Mouse (Mus musculus): ENCODE measurements around the gene Mgat3. TPM values are rescaled to one million over a fixed set of nuclear protein-coding genes. Genes with fewer than 3 reads are reported as not detected.
A peak's percentile ranks its signal among the peaks of the same experiment; 100 is the strongest.

Mgat3 gene
- polyA plus RNA-seq, 1 experiment from 2014 or later = 12.3 TPM

DNA sequence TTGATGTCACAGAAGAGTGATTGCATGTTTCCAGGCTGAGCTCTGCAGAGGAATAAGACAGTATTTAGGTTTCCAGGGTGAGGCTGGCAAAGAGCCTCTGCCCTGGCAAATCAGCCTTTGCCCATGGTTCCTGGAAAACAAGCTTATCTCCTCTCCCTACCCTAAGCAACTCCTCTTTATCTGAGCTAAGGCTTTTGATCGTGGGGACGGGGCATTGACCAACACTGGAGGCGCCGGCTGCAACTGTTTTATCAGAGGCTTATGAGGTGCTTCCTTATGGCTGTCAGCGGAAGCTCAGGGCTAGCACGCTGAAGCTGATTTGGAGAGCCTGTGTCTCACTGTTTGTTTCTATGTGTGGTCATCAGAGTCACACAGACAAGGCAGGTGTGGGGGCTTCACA lies 77.1 kb downstream of the Mgat3 start:
- H3K9me3 ChIP-seq (ENCODE audit: control insufficient read depth, low read length) = no peaks in the 10 kb centered on the region
- no peak overlapping the region for H3K4me2 ChIP-seq (ENCODE audit: low read depth)
- H3K27ac ChIP-seq (ENCODE audit: low read depth, low read length) = no peak overlapping the region
- no peak overlapping the region for H3K4me3 ChIP-seq (ENCODE audit: low read depth, low read length)
- WGBS = 94% methylated on average over 6 of the region's 6 CpGs
- no peaks in the 10 kb centered on the region for H3K27me3 ChIP-seq (ENCODE audit: control insufficient read depth, insufficient read depth, low read length)
- H3K9ac ChIP-seq (ENCODE audit: low read length) = no peak overlapping the region
- DNase-seq (ENCODE audit: low spot score) = no peak
- peaks cover 16% of the 10 kb centered on the region for H3K36me3 ChIP-seq (ENCODE audit: control insufficient read depth, insufficient read depth, low read length)
- no peak for ATAC-seq (ENCODE audit: insufficient read depth, low FRiP score, low TSS enrichment)
- 0 out of 2 replicates have a peak, but pooled peaks cover 6% of the 10 kb centered on the region for H3K4me1 ChIP-seq (ENCODE audit: control insufficient read depth, insufficient read depth, low read length)

DNA sequence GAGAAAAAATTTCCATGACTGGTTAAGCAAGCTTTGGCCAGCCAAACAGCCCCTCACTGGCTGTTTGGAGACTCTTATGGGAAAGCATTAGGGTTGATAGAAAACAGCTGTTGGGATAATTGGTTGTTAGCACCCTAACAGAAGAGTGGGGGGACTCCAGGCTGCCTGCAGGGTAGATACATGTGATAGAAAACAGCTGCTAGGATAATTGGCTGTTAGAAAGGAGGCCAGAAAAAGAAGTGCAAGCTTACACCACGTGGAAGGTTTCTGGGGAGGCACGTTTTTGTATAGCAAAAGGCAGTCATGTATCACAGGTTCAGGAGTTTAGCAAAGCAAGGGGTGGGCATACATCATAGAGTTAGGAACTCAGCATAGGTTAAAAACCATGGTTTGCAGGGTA lies 80.0 kb downstream of the Mgat3 start:
- WGBS = 43% methylated on average over 2 of the region's 2 CpGs
- Histone ChIP-seq H3K27me3 (ENCODE audit: control insufficient read depth, insufficient read depth, low read length) (no peaks in the 10 kb centered on the region), H3K9me3 (ENCODE audit: control insufficient read depth, low read length) (no peaks in the 10 kb centered on the region), H3K27ac (ENCODE audit: low read depth, low read length) (no peak overlapping the region), H3K4me1 (ENCODE audit: control insufficient read depth, insufficient read depth, low read length) (peaks cover 15% of the 10 kb centered on the region), H3K9ac (ENCODE audit: low read length) (no peak overlapping the region), H3K4me3 (ENCODE audit: low read depth, low read length) (no peak overlapping the region), H3K4me2 (ENCODE audit: low read depth) (no peak overlapping the region), H3K36me3 (ENCODE audit: control insufficient read depth, insufficient read depth, low read length) (peaks cover 16% of the 10 kb centered on the region)
- ATAC-seq (ENCODE audit: insufficient read depth, low FRiP score, low TSS enrichment) = no peak
- DNase-seq (ENCODE audit: low spot score) = no peak

DNA sequence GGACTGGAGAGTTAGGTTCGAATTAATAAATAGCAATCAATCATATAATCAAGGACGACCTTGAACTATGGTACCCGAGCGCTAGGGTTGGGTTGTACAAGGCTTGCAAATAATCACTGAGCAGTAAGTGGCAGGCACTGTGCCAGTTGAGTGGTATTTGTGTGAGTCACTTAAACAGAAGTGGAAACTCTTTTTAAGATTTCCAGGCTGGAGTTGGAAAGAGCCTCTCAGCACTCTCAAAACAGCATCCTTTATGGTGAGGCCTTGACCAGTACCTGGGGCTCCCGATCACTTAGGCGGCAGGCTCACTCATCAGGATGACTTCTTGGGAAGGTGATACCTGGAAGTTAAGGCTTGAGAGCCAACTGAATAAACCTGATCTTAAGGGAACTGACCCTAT lies 80.7 kb downstream of the Mgat3 start:
- Histone ChIP-seq H3K27me3 (ENCODE audit: control insufficient read depth, insufficient read depth, low read length) (no peaks in the 10 kb centered on the region), H3K36me3 (ENCODE audit: control insufficient read depth, insufficient read depth, low read length) (peaks cover 16% of the 10 kb centered on the region), H3K9me3 (ENCODE audit: control insufficient read depth, low read length) (no peaks in the 10 kb centered on the region), H3K9ac (ENCODE audit: low read length) (peak overlapping the region; percentile 100), H3K4me1 (ENCODE audit: control insufficient read depth, insufficient read depth, low read length) (peaks cover 15% of the 10 kb centered on the region), H3K4me3 (ENCODE audit: low read depth, low read length) (peak overlapping the region; percentile 100), H3K4me2 (ENCODE audit: low read depth) (peak overlapping the region; percentile 90), H3K27ac (ENCODE audit: low read depth, low read length) (peak overlapping the region; percentile 86)
- DNase-seq (ENCODE audit: low spot score) (no peak), ATAC-seq (ENCODE audit: insufficient read depth, low FRiP score, low TSS enrichment) (no peak)
- 55% methylated on average over 6 of the region's 6 CpGs for WGBS

DNA sequence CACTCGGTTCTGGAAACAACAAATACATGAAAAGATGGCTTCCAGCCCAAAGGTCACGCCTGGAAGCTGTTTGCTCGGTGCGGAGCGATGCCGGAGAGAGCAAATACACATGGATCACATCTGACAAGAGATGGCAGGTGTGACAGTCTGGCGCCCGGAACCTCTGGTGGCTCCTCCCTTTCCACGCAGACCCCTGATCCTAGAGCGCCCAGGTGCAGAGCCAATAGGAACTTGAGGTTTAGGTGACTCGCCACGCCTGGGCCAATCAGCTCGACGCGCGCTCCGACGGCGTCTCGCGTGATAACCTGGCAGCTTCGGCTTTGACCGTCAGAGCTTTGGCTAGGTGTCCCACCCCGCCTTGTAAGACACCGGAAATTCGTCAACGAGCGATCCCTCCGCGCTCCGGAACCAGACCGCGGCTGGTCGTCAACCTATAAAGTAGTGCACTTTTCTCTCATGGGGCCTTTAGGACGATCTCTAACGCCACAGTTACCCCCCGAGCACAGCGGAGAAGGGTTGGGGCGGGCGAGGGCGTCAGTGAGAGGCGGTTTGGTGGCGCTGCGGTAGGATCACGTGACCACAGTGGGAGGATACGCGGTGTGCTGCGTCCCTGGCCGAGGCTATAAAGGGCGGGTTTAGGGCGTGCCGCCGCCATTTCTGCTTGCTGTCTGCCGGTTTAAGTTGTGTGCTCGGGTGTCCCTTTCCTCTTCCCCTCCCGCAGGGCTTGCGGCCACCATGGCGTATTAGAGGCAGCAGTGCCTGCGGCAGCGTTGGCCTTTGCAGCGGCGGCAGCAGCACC lies 81.5 kb downstream of the Mgat3 start, which contains the start of gene Atf4:
Atf4 (plus strand) TSS at position 338 of the 799 bp plus-strand sequence.
- H3K4me1 ChIP-seq (ENCODE audit: control insufficient read depth, insufficient read depth, low read length) = peaks cover 15% of the 10 kb centered on the region
- peak within 1 kb of the TSS; percentile 100 for H3K4me3 ChIP-seq (ENCODE audit: low read depth, low read length)
- H3K36me3 ChIP-seq (ENCODE audit: control insufficient read depth, insufficient read depth, low read length) = peaks cover 14% of the 10 kb centered on the region
- no peaks in the 10 kb centered on the region for H3K9me3 ChIP-seq (ENCODE audit: control insufficient read depth, low read length)
- under 1% methylated on average over 62 of the region's 62 CpGs for WGBS
- DNase-seq (ENCODE audit: low spot score) (peak; percentile 99), ATAC-seq (ENCODE audit: insufficient read depth, low FRiP score, low TSS enrichment) (peak; percentile 96)
- H3K27me3 ChIP-seq (ENCODE audit: control insufficient read depth, insufficient read depth, low read length) = no peaks in the 10 kb centered on the region
- peak within 1 kb of the TSS; percentile 90 for H3K4me2 ChIP-seq (ENCODE audit: low read depth)
- peak within 1 kb of the TSS; percentile 98 for H3K27ac ChIP-seq (ENCODE audit: low read depth, low read length)
- peak within 1 kb of the TSS; percentile 100 for H3K9ac ChIP-seq (ENCODE audit: low read length)

DNA sequence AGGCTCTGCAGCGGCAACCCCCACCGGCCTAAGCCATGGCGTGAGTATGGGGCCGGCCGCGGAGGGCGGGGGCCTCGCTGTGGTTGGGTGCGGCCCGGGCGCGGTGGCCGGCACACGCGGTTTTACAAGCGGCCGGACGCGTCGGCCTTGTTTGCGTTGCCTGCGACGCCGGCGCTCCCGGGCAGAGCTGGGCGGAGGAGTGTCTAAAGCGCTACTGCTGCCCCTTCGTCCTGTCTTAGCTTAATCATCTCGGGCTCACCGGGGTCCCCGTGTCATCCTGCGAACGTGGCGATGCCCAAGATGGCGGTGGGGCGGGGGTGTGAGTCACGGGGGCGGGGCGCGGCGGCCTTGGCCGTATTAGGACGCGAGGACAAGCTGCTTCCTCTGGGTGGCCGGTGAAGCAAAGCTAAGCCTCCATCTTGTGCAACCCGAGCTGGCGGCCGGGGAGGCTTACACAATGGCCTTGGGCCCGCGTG lies 82.2 kb downstream of the Mgat3 start:
- Histone ChIP-seq H3K36me3 (ENCODE audit: control insufficient read depth, insufficient read depth, low read length) (peaks cover 14% of the 10 kb centered on the region), H3K27ac (ENCODE audit: low read depth, low read length) (peak overlapping the region; percentile 98), H3K4me1 (ENCODE audit: control insufficient read depth, insufficient read depth, low read length) (peaks cover 15% of the 10 kb centered on the region), H3K27me3 (ENCODE audit: control insufficient read depth, insufficient read depth, low read length) (no peaks in the 10 kb centered on the region), H3K9ac (ENCODE audit: low read length) (peak overlapping the region; percentile 100), H3K4me3 (ENCODE audit: low read depth, low read length) (peak overlapping the region; percentile 100), H3K4me2 (ENCODE audit: low read depth) (peak overlapping the region; percentile 90), H3K9me3 (ENCODE audit: control insufficient read depth, low read length) (no peaks in the 10 kb centered on the region)
- peak; percentile 83 for DNase-seq (ENCODE audit: low spot score)
- under 1% methylated on average over 50 of the region's 51 CpGs for WGBS
- peak; percentile 13; the same call in 1 of the 2 replicates for ATAC-seq (ENCODE audit: insufficient read depth, low FRiP score, low TSS enrichment)

DNA sequence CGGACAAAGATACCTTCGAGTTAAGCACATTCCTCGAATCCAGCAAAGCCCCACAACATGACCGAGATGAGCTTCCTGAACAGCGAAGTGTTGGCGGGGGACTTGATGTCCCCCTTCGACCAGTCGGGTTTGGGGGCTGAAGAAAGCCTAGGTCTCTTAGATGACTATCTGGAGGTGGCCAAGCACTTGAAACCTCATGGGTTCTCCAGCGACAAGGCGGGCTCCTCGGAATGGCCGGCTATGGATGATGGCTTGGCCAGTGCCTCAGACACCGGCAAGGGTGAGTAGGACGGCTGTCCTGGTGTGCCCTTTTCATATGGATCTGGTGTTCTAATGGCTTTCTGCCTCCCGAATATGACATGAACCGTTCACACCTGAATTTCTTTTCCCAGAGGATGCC lies 82.7 kb downstream of the Mgat3 start:
- Histone ChIP-seq H3K4me3 (ENCODE audit: low read depth, low read length) (peak overlapping the region; percentile 100), H3K9me3 (ENCODE audit: control insufficient read depth, low read length) (no peaks in the 10 kb centered on the region), H3K27me3 (ENCODE audit: control insufficient read depth, insufficient read depth, low read length) (no peaks in the 10 kb centered on the region), H3K36me3 (ENCODE audit: control insufficient read depth, insufficient read depth, low read length) (peaks cover 11% of the 10 kb centered on the region), H3K4me1 (ENCODE audit: control insufficient read depth, insufficient read depth, low read length) (peaks cover 15% of the 10 kb centered on the region), H3K9ac (ENCODE audit: low read length) (peak overlapping the region; percentile 100), H3K27ac (ENCODE audit: low read depth, low read length) (peak overlapping the region; percentile 98), H3K4me2 (ENCODE audit: low read depth) (peak overlapping the region; percentile 90)
- ATAC-seq (ENCODE audit: insufficient read depth, low FRiP score, low TSS enrichment) = no peak
- no peak for DNase-seq (ENCODE audit: low spot score)
- WGBS = 13% methylated on average over 16 of the region's 16 CpGs

DNA sequence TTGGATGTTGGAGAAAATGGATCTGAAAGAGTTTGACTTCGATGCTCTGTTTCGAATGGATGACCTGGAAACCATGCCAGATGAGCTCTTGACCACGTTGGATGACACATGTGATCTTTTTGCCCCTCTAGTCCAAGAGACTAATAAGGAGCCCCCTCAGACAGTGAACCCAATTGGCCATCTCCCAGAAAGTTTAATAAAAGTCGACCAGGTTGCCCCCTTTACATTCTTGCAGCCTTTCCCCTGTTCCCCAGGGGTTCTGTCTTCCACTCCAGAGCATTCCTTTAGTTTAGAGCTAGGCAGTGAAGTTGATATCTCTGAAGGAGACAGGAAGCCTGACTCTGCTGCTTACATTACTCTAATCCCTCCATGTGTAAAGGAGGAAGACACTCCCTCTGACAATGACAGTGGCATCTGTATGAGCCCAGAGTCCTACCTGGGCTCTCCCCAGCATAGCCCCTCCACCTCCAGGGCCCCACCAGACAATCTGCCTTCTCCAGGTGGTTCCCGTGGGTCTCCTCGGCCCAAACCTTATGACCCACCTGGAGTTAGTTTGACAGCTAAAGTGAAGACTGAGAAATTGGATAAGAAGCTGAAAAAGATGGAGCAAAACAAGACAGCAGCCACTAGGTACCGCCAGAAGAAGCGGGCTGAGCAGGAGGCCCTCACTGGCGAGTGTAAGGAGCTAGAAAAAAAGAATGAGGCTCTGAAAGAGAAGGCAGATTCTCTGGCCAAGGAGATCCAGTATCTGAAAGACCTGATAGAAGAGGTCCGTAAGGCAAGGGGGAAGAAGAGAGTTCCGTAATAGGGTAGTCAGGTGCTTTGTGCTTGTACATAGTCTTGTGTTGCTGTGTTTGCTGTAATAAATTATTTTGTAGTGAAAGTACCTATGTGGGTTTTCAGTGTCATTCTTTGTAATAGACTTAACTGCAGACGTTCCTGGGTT lies 83.4 kb downstream of the Mgat3 start:
- peak overlapping the region; percentile 100 for H3K4me3 ChIP-seq (ENCODE audit: low read depth, low read length)
- H3K9ac ChIP-seq (ENCODE audit: low read length) = peak overlapping the region; percentile 100
- peak overlapping the region; percentile 98; the same call in 1 of the 2 replicates for H3K27ac ChIP-seq (ENCODE audit: low read depth, low read length)
- no peaks in the 10 kb centered on the region for H3K9me3 ChIP-seq (ENCODE audit: control insufficient read depth, low read length)
- H3K27me3 ChIP-seq (ENCODE audit: control insufficient read depth, insufficient read depth, low read length) = no peaks in the 10 kb centered on the region
- peaks cover 11% of the 10 kb centered on the region for H3K36me3 ChIP-seq (ENCODE audit: control insufficient read depth, insufficient read depth, low read length)
- no peak for ATAC-seq (ENCODE audit: insufficient read depth, low FRiP score, low TSS enrichment)
- no peak for DNase-seq (ENCODE audit: low spot score)
- 71% methylated on average over 12 of the region's 12 CpGs for WGBS
- peak overlapping the region; percentile 90 for H3K4me2 ChIP-seq (ENCODE audit: low read depth)
- H3K4me1 ChIP-seq (ENCODE audit: control insufficient read depth, insufficient read depth, low read length) = peaks cover 15% of the 10 kb centered on the region

DNA sequence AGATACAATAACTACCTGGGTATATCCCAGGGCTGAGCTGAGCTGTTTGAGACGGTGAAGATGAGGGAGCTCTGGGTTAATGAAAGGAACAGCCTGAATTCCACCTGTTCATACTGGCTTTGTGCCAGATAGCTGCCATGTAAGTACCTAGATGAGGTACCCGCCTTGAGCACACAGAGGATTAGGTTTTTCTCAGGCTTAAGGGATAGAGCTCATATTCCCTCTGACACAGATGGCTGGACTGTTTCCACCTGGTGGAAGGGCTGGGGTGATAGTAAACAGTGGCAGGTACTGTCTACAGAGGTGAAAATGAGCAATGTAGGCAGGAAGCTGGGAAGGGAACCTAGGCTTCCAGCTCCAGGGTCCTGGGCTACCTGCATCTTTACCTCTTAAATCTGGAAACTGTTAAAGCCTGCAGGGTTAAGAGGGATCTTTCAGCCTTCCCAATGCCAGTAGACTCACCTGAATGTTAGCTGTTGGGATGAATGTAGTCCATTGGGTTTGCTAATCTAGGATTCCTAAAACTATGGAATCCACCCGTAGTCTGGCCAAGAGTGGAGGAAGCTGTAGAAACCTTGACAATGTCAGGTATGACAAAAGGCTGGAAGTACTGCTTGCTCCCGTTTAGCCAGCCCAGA lies 84.2 kb downstream of the Mgat3 start:
- no peak overlapping the region for H3K27ac ChIP-seq (ENCODE audit: low read depth, low read length)
- no peak for ATAC-seq (ENCODE audit: insufficient read depth, low FRiP score, low TSS enrichment)

More for the DNA sequence above, 84.2 kb downstream of the Mgat3 start:
- DNase-seq (ENCODE audit: low spot score) = no peak
- no peaks in the 10 kb centered on the region for H3K27me3 ChIP-seq (ENCODE audit: control insufficient read depth, insufficient read depth, low read length)
- H3K4me1 ChIP-seq (ENCODE audit: control insufficient read depth, insufficient read depth, low read length) = peaks cover 15% of the 10 kb centered on the region
- H3K9me3 ChIP-seq (ENCODE audit: control insufficient read depth, low read length) = no peaks in the 10 kb centered on the region
- peaks cover 11% of the 10 kb centered on the region for H3K36me3 ChIP-seq (ENCODE audit: control insufficient read depth, insufficient read depth, low read length)
- 0 out of 2 replicates have a peak overlapping the region, but pooled peaks have one; percentile 100 for H3K4me3 ChIP-seq (ENCODE audit: low read depth, low read length)
- no peak overlapping the region for H3K9ac ChIP-seq (ENCODE audit: low read length)
- WGBS = 38% methylated on average over 4 of the region's 4 CpGs
- H3K4me2 ChIP-seq (ENCODE audit: low read depth) = no peak overlapping the region

Measured in neural tube, embryonic 11.5 days (tissue).